Mouse (Mus musculus) ES-E14 (cell line): ENCODE data around the gene Dock2. TPM values are rescaled to one million over a fixed set of nuclear protein-coding genes. Genes with fewer than 3 reads are reported as not detected.

ENCODE experiments used
- DNase-seq: peaks from one replicate; pipeline ENCODE4 v3.0.0-alpha.2; 2013; ENCODE audit warnings: low read depth, low spot score
- H3K27ac ChIP-seq: 2 replicates; pipeline ENCODE4 v1.5.1; 2012; ENCODE audit warnings: low read depth, mild to moderate bottlenecking, low read length, moderate library complexity, mixed read lengths; ENCODE audit not compliant: poor library complexity, insufficient read depth, severe bottlenecking
- H3K36me3 ChIP-seq: 2 replicates; pipeline ENCODE4 v1.6.1; 2012; ENCODE audit warnings: mild to moderate bottlenecking, low read length, moderate library complexity, mixed read lengths; ENCODE audit not compliant: control insufficient read depth, poor library complexity, insufficient read depth, severe bottlenecking
- H3K4me1 ChIP-seq, 2 experiments: fragments of 150-350 bp in 1 of 2; sonication (generic) in 1 of 2; 2 replicates each; pipeline ENCODE4 v1.6.1; 2012; ENCODE audit warnings: low read length in 2 of 2, mild to moderate bottlenecking in 1 of 2, mixed read lengths in 1 of 2; ENCODE audit not compliant: control insufficient read depth in 2 of 2, insufficient read depth in 2 of 2, poor library complexity in 1 of 2
- H3K4me3 ChIP-seq, 2 experiments: fragments of 150-350 bp in 1 of 2; sonication (generic) in 1 of 2; 2 replicates each; pipeline ENCODE4 v1.5.1; 2012; ENCODE audit warnings: low read length in 2 of 2, low read depth in 1 of 2, mild to moderate bottlenecking in 1 of 2, mixed read lengths in 1 of 2; ENCODE audit not compliant: insufficient read depth in 1 of 2, poor library complexity in 1 of 2, severe bottlenecking in 1 of 2
- H3K9ac ChIP-seq: 2 replicates; pipeline ENCODE4 v1.6.1; 2012; ENCODE audit warnings: low read depth, mild to moderate bottlenecking, low read length, mixed read lengths; ENCODE audit not compliant: poor library complexity, insufficient read depth, severe bottlenecking
- H3K9me3 ChIP-seq: fragments of 150-350 bp; sonication (generic); 2 replicates; pipeline ENCODE4 v1.6.1; 2012; ENCODE audit warnings: low read depth, mild to moderate bottlenecking, low read length; ENCODE audit not compliant: control insufficient read depth, insufficient read depth
- CHD2 ChIP-seq: IDR thresholded peaks from 2 replicates; pipeline ENCODE4 v1.6.1; 2014; ENCODE audit warnings: mild to moderate bottlenecking, low read depth, low read length, inconsistent platforms
- HCFC1 ChIP-seq: IDR thresholded peaks from 2 replicates; pipeline ENCODE4 v1.6.1; 2012; ENCODE audit warnings: low read length, inconsistent platforms, borderline replicate concordance; ENCODE audit not compliant: insufficient read depth
- MAFK ChIP-seq: IDR thresholded peaks from 2 replicates; pipeline ENCODE4 v1.6.1; 2014; ENCODE audit warnings: mild to moderate bottlenecking, low read depth, low read length, inconsistent platforms; ENCODE audit not compliant: insufficient read depth
- ZC3H11A ChIP-seq: IDR thresholded peaks from 2 replicates; pipeline ENCODE4 v1.6.1; 2012; ENCODE audit warnings: low read depth, mild to moderate bottlenecking, inconsistent platforms, low read length, borderline replicate concordance
- ZNF384 ChIP-seq: IDR thresholded peaks from 2 replicates; pipeline ENCODE4 v1.6.1; 2012; ENCODE audit warnings: low read depth, low read length, inconsistent platforms
- in situ Hi-C, 2 experiments: fragments of 600-800 bp; cut with MboI; formaldehyde crosslinking; loops; one replicate each; pipeline ENCODE4 v1.15.1; 2025; ENCODE audit warnings: low sequenced_read_pairs in 2 of 2, inconsistent platforms in 1 of 2; ENCODE audit not compliant: unreplicated experiment in 2 of 2
- total RNA-seq: library from RNA; depleted of rRNA; stranded (reverse); fragments of 300-350 nt; gene quantifications from 2 replicates; pipeline ENCODE4 v1.2.3, GENCODE M21; 2012

Dock2 gene
- total RNA-seq, 1 experiment: 1.7 TPM

- Histone ChIP-seq H3K9ac (no peak overlapping the region), H3K27ac (no peak overlapping the region), H3K4me3 (no peak overlapping the region), H3K9me3 (no peaks in the 10 kb centered on the region), H3K4me1 (peaks cover 0 to 15% of the 10 kb centered on the region in 2 experiments; a peak in 2 of 4 replicates), H3K36me3 (no peaks in the 10 kb centered on the region)
- TF ChIP-seq MAFK (no peak), ZC3H11A (no peak), ZNF384 (no peak), CHD2 (no peak), HCFC1 (no peak)
- no peak for DNase-seq
- in situ Hi-C loops: no loop called here
Observed at GRCm38 (mm10) chr11:34311717-34312116, 472.0 kb downstream of the Dock2 start.

- Histone ChIP-seq H3K36me3 (no peaks in the 10 kb centered on the region), H3K4me3 (no peak overlapping the region), H3K27ac (no peak overlapping the region), H3K9me3 (no peaks in the 10 kb centered on the region), H3K9ac (no peak overlapping the region), H3K4me1 (peaks cover 0 to 12% of the 10 kb centered on the region in 2 experiments; a peak in 1 of 4 replicates)
- no peak for DNase-seq
- in situ Hi-C loops: no loop called here
- no peak for TF ChIP-seq ZC3H11A
- no peak for TF ChIP-seq CHD2
- TF ChIP-seq MAFK: no peak
- no peak for TF ChIP-seq ZNF384
- no peak for TF ChIP-seq HCFC1
Observed at GRCm38 (mm10) chr11:34309360-34309759, 474.3 kb downstream of the Dock2 start.

DNA sequence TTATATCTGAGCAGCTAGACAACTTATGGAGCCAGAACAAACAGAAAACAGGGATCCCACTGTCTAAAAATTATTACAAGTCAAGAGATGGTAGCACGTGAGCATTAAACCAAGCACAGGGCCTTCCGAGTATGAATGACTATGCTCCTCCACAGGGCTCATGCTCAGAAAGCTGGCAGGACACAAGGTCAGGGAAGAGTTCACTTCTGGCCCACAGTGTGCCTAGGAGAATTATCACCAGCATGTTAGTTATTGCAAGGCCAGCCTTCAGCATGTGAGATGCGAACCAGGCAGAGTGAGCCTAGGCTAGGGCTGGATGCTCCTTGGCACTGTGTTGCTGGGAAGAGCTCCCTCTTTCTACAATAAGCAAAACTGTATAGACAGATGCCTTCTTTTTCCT is 475.0 kb downstream of the Dock2 start:
- H3K36me3 ChIP-seq: no peaks in the 10 kb centered on the region
- H3K4me1 ChIP-seq: peaks cover 0 to 5% of the 10 kb centered on the region in 2 experiments; a peak in 1 of 4 replicates
- TF ChIP-seq HCFC1 (no peak), MAFK (no peak), CHD2 (no peak), ZC3H11A (no peak), ZNF384 (no peak)
- no peak overlapping the region for H3K4me3 ChIP-seq
- no peak for DNase-seq
- in situ Hi-C loops: no loop called here
- no peak overlapping the region for H3K27ac ChIP-seq
- no peaks in the 10 kb centered on the region for H3K9me3 ChIP-seq
- no peak overlapping the region for H3K9ac ChIP-seq

- TF ChIP-seq HCFC1 (no peak), ZC3H11A (no peak), CHD2 (no peak), ZNF384 (no peak), MAFK (no peak)
- in situ Hi-C loops: no loop called here
- peaks cover 0 to 4% of the 10 kb centered on the region in 2 experiments; a peak in 2 of 4 replicates for H3K4me1 ChIP-seq
- H3K9ac ChIP-seq: no peak overlapping the region
- H3K9me3 ChIP-seq: no peaks in the 10 kb centered on the region
- H3K36me3 ChIP-seq: no peaks in the 10 kb centered on the region
- no peak for DNase-seq
- no peak overlapping the region for H3K4me3 ChIP-seq
- no peak overlapping the region for H3K27ac ChIP-seq
Observed at GRCm38 (mm10) chr11:34306231-34306630, 477.5 kb downstream of the Dock2 start.

- in situ Hi-C loops: no loop called here
- DNase-seq: no peak
- no peak overlapping the region for H3K27ac ChIP-seq
- no peaks in the 10 kb centered on the region for H3K9me3 ChIP-seq
- peaks cover 0 to 11% of the 10 kb centered on the region in 2 experiments; a peak in 2 of 4 replicates for H3K4me1 ChIP-seq
- no peaks in the 10 kb centered on the region for H3K36me3 ChIP-seq
- no peak overlapping the region for H3K9ac ChIP-seq
- TF ChIP-seq MAFK (no peak), ZC3H11A (no peak), ZNF384 (no peak), CHD2 (no peak), HCFC1 (no peak)
- H3K4me3 ChIP-seq: no peak overlapping the region
Observed at GRCm38 (mm10) chr11:34300064-34300463, 483.6 kb downstream of the Dock2 start.
